Mouse (Mus musculus): ENCODE results near the gene Twf2. TPM values are rescaled to one million over a fixed set of nuclear protein-coding genes. Genes with fewer than 3 reads are reported as not detected.

Twf2 gene
- polyA plus RNA-seq, 1 experiment from 2014 or later, result 56.6 TPM

DNA sequence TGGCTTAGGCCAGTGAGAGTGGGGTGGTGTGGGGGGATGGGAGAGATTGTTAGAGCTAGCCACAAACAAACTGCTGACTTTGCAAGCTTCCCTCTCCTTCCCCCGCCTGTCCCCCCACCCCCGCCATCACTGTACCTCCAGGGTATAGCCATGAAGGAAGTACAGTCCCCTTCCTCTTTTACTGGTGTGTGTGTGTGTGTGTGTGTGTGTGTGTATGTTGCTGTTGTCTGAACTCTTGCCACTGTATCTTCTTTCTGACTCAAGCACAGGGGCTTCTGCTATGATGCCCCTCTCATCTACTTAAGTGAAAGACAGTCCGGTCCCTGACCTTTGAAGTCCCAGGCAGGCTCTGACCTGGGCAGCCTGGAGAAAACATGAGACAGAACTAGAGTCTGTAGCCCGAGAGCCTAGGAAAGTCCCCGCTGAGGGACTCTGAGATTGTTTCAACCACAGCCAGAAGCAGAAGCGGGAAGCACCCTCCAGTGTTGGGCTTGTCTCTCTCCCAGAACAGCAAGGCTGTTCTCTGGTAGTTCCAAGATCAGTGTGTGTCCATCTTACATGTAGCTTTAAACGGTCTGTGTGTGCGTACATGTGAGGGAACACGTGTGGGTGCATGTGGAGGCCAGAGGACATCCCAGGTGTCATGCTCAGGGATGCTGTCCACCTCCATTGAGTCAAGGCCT is 27.3 kb downstream of the Twf2 start:
- ATAC-seq, result no peak
- Histone ChIP-seq H3K9me3 (ENCODE audit: control insufficient read depth, low read length) (no peaks in the 10 kb centered on the region), H3K4me3 (replicated peaks; ENCODE audit: low read length) (no peak overlapping the region), H3K9ac (replicated peaks; ENCODE audit: low read depth, low read length) (no peak overlapping the region), H3K27ac (ENCODE audit: low read length) (no peak overlapping the region), H3K4me1 (replicated peaks; ENCODE audit: control insufficient read depth, insufficient read depth, low read length) (peaks cover 8% of the 10 kb centered on the region), H3K36me3 (ENCODE audit: control insufficient read depth, insufficient read depth) (peaks cover 11% of the 10 kb centered on the region), H3K27me3 (replicated peaks; ENCODE audit: control insufficient read depth, insufficient read depth, low read length) (peaks cover 2% of the 10 kb centered on the region; the same call in 1 of the 2 replicates), H3K4me2 (ENCODE audit: low read length) (no peak overlapping the region)
- 83% methylated on average over 8 of the region's 9 CpGs for whole genome bisulfite sequencing

DNA sequence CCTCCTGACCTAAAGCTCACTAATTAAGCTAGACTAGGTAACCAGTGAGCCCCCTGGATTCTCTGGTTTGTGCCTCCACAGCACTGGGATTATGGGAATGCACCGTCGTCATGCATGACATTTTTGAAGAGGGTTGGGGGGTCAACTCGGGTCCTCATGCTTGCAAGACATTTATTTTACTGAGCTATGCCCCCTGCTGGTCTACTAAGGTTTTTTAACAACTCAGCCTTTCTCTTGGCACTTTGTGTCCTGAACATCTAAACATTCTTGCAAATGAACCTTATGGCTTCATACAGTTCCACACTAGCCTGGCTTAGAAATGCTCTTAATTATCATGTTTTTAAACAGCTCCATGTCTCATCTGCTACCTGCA is 27.8 kb downstream of the Twf2 start:
- Histone ChIP-seq H3K4me3 (replicated peaks; ENCODE audit: low read length) (no peak overlapping the region), H3K27ac (ENCODE audit: low read length) (no peak overlapping the region), H3K4me2 (ENCODE audit: low read length) (no peak overlapping the region), H3K9me3 (ENCODE audit: control insufficient read depth, low read length) (no peaks in the 10 kb centered on the region), H3K27me3 (replicated peaks; ENCODE audit: control insufficient read depth, insufficient read depth, low read length) (0 out of 2 replicates have a peak, but pooled peaks cover 2% of the 10 kb centered on the region), H3K4me1 (replicated peaks; ENCODE audit: control insufficient read depth, insufficient read depth, low read length) (peaks cover 8% of the 10 kb centered on the region), H3K36me3 (ENCODE audit: control insufficient read depth, insufficient read depth) (peaks cover 12% of the 10 kb centered on the region), H3K9ac (replicated peaks; ENCODE audit: low read depth, low read length) (no peak overlapping the region)
- no peak for ATAC-seq
- 59% methylated on average over 3 of the region's 3 CpGs for WGBS

DNA sequence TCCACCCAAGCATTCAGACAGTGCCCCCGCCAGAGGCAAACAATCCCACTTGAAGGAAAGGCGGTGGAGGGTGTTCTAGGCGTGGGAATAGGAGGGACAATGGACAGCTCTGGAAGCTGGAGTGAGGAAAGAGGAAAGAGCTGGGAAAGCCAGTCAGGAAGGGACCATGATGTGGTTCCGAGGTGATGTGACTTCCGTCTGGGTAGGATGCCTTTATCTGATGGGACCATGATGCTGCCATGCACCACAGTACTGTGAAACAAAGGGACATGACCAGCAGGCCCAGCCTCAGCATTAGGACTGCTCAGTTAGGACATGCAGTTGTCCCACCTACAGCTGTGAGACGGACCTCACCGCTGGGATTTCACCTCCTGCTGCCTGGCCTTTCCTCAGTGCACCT is 28.3 kb downstream of the Twf2 start:
- Histone ChIP-seq H3K27ac (ENCODE audit: low read length) (no peak overlapping the region), H3K36me3 (ENCODE audit: control insufficient read depth, insufficient read depth) (peaks cover 15% of the 10 kb centered on the region)

DNA sequence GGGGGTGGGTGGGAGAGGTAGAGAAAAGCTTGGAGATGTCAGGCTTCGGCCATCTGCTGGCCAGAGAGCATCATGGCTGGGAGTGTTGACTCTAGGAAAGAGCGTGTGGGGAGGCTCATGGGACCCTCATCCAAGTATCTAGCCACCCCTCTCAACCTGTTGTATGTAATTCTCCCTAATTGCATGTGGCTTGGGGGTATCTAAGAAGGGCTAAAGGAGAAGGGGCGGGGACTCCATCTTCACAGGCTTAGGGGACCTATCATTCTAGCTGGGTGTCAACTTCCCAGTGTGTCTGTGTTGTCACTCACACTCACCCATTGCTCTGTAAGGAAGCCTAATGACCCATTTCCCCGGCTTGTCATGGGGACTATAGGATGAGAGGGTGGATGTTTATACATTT is 28.9 kb downstream of the Twf2 start:
- WGBS, result 89% methylated on average over 4 of the region's 4 CpGs
- no peak for ATAC-seq
- H3K4me3 ChIP-seq (replicated peaks; ENCODE audit: low read length), result no peak overlapping the region
- H3K27ac ChIP-seq (ENCODE audit: low read length), result no peak overlapping the region
- H3K4me2 ChIP-seq (ENCODE audit: low read length), result no peak overlapping the region
- H3K9ac ChIP-seq (replicated peaks; ENCODE audit: low read depth, low read length), result no peak overlapping the region
- H3K4me1 ChIP-seq (replicated peaks; ENCODE audit: control insufficient read depth, insufficient read depth, low read length), result no peaks in the 10 kb centered on the region
- H3K27me3 ChIP-seq (replicated peaks; ENCODE audit: control insufficient read depth, insufficient read depth, low read length), result no peaks in the 10 kb centered on the region
- H3K36me3 ChIP-seq (ENCODE audit: control insufficient read depth, insufficient read depth), result peaks cover 19% of the 10 kb centered on the region
- H3K9me3 ChIP-seq (ENCODE audit: control insufficient read depth, low read length), result no peaks in the 10 kb centered on the region

More for the DNA sequence above, 28.3 kb downstream of the Twf2 start:
- H3K4me3 ChIP-seq (replicated peaks; ENCODE audit: low read length), result no peak overlapping the region
- no peaks in the 10 kb centered on the region for H3K9me3 ChIP-seq (ENCODE audit: control insufficient read depth, low read length)
- 76% methylated on average over 7 of the region's 7 CpGs for WGBS
- 0 out of 2 replicates have a peak, but pooled peaks cover 2% of the 10 kb centered on the region for H3K27me3 ChIP-seq (replicated peaks; ENCODE audit: control insufficient read depth, insufficient read depth, low read length)
- H3K9ac ChIP-seq (replicated peaks; ENCODE audit: low read depth, low read length), result no peak overlapping the region
- peaks cover 4% of the 10 kb centered on the region for H3K4me1 ChIP-seq (replicated peaks; ENCODE audit: control insufficient read depth, insufficient read depth, low read length)
- no peak overlapping the region for H3K4me2 ChIP-seq (ENCODE audit: low read length)
- ATAC-seq, result no peak

DNA sequence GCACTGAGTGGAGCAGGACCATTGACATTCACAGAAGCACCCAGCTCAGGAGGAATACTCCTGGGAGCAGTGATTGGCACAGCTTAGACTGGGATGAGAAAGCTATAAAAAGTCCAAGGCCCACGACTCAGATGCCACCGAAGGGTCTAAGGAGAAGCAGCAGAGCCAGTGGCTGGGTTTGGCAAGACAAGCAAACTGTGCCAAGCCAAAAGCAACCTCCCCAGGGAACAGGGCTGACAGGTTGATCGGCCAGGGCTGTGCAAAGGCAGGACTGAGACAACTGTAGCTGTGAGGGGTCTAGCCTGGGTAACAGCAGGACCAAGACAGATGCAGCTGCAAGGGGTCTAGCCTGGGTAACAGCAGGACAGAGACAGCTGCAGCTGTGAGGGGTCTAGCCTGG is 30.0 kb downstream of the Twf2 start:
- no peaks in the 10 kb centered on the region for H3K27me3 ChIP-seq (replicated peaks; ENCODE audit: control insufficient read depth, insufficient read depth, low read length)
- ATAC-seq, result no peak
- no peak overlapping the region for H3K4me3 ChIP-seq (replicated peaks; ENCODE audit: low read length)
- H3K9ac ChIP-seq (replicated peaks; ENCODE audit: low read depth, low read length), result no peak overlapping the region
- no peaks in the 10 kb centered on the region for H3K9me3 ChIP-seq (ENCODE audit: control insufficient read depth, low read length)
- no peaks in the 10 kb centered on the region for H3K4me1 ChIP-seq (replicated peaks; ENCODE audit: control insufficient read depth, insufficient read depth, low read length)
- 90% methylated on average over 3 of the region's 3 CpGs for WGBS
- no peak overlapping the region for H3K27ac ChIP-seq (ENCODE audit: low read length)
- H3K36me3 ChIP-seq (ENCODE audit: control insufficient read depth, insufficient read depth), result peaks cover 19% of the 10 kb centered on the region
- no peak overlapping the region for H3K4me2 ChIP-seq (ENCODE audit: low read length)

DNA sequence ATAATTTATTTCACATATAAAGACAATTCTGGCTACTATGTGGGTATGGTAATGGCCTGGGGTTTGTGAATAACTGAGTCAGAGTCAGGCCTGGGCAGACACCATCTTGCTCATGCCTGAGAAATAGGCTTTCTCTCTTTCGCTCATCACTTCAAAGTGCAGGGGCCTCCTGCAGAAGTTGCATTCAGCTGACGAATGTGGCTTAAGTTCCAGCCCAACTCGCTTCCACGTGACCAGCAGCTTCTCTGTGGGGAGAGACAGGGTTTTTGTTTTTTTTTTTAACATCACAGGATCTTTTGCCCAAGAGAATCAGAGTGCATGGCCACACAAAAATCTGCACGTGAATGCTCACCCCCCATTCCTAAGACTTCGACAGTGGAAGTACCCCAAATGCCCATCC is 31.0 kb downstream of the Twf2 start:
- H3K27ac ChIP-seq (ENCODE audit: low read length), result no peak overlapping the region
- no peak overlapping the region for H3K4me2 ChIP-seq (ENCODE audit: low read length)
- H3K9ac ChIP-seq (replicated peaks; ENCODE audit: low read depth, low read length), result no peak overlapping the region
- no peak for ATAC-seq
- H3K4me3 ChIP-seq (replicated peaks; ENCODE audit: low read length), result no peak overlapping the region
- peaks cover 27% of the 10 kb centered on the region for H3K36me3 ChIP-seq (ENCODE audit: control insufficient read depth, insufficient read depth)
- WGBS, result 82% methylated on average over 6 of the region's 6 CpGs
- H3K27me3 ChIP-seq (replicated peaks; ENCODE audit: control insufficient read depth, insufficient read depth, low read length), result no peaks in the 10 kb centered on the region
- no peaks in the 10 kb centered on the region for H3K4me1 ChIP-seq (replicated peaks; ENCODE audit: control insufficient read depth, insufficient read depth, low read length)
- no peaks in the 10 kb centered on the region for H3K9me3 ChIP-seq (ENCODE audit: control insufficient read depth, low read length)

DNA sequence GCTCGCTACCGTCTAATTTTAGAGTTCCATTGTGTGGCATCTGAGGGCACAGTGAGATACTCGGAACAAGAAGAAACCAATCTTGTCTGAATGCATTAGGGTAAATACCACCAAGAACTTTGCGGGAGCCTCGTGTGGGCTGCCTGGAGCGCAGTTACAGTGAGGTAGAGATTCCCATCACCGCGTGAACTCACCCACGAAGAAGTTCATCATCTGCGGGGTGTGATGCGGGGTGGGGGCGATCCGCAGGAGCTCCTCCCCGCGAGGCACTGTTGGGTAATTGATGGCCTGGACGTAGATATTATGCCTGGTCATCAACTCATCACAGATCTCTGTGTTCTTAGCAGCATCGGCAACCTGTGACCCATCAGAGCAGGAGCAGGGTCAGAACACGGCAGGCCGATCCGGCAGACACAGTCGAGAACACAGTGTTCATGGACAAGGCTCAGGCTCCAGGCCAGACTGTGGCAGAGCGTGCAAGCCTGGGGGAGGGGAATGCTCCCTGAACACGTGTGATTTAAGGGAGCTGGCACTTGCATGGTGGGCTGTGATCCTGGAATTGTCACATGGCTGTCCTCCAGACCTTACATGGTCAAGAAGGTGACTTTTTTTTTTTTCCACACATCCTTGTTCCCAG is 32.4 kb downstream of the Twf2 start:
- Histone ChIP-seq H3K4me2 (ENCODE audit: low read length) (no peak overlapping the region), H3K4me1 (replicated peaks; ENCODE audit: control insufficient read depth, insufficient read depth, low read length) (no peaks in the 10 kb centered on the region), H3K4me3 (replicated peaks; ENCODE audit: low read length) (no peak overlapping the region), H3K36me3 (ENCODE audit: control insufficient read depth, insufficient read depth) (peaks cover 29% of the 10 kb centered on the region), H3K27me3 (replicated peaks; ENCODE audit: control insufficient read depth, insufficient read depth, low read length) (no peaks in the 10 kb centered on the region), H3K9ac (replicated peaks; ENCODE audit: low read depth, low read length) (no peak overlapping the region), H3K27ac (ENCODE audit: low read length) (no peak overlapping the region), H3K9me3 (ENCODE audit: control insufficient read depth, low read length) (no peaks in the 10 kb centered on the region)
- ATAC-seq, result no peak
- 93% methylated on average over 23 of the region's 23 CpGs for WGBS

DNA sequence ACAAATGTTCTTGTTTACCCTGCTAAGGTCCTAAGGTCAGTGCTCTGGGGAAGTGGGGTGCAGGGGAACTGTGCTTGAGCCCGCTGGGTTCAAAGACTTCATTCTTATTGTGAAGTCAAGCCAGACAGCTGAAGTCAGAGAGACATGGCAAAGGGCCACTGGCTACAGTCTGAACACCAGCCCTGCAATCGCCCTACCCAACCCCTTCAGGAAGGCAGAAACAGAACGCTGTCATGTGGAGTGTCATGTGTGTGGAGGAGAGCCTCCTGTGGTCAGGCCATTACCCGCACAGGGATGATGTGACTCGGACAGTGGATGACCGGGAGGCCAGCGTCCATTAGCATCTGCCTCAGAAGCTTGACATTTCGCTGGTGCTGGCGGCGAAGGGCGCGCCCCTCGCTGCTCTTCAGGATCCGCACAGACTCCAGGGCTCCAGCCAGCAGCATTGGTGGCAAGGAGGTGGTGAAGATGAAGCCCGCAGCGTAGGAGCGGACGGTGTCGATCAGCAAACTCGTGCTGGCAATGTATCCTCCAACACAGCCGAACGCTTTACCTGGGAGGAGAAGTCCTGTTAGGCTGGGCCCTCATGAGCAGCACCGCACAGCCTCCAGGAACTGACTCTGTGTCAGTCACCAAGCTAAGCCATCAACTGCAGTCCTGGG is 33.4 kb downstream of the Twf2 start:
- ATAC-seq, result no peak
- H3K27me3 ChIP-seq (replicated peaks; ENCODE audit: control insufficient read depth, insufficient read depth, low read length), result no peaks in the 10 kb centered on the region
- WGBS, result 95% methylated on average over 23 of the region's 23 CpGs
- H3K4me2 ChIP-seq (ENCODE audit: low read length), result no peak overlapping the region
- H3K4me1 ChIP-seq (replicated peaks; ENCODE audit: control insufficient read depth, insufficient read depth, low read length), result no peaks in the 10 kb centered on the region
- H3K27ac ChIP-seq (ENCODE audit: low read length), result no peak overlapping the region
- peaks cover 35% of the 10 kb centered on the region for H3K36me3 ChIP-seq (ENCODE audit: control insufficient read depth, insufficient read depth)
- no peak overlapping the region for H3K9ac ChIP-seq (replicated peaks; ENCODE audit: low read depth, low read length)
- H3K4me3 ChIP-seq (replicated peaks; ENCODE audit: low read length), result no peak overlapping the region
- no peaks in the 10 kb centered on the region for H3K9me3 ChIP-seq (ENCODE audit: control insufficient read depth, low read length)

DNA sequence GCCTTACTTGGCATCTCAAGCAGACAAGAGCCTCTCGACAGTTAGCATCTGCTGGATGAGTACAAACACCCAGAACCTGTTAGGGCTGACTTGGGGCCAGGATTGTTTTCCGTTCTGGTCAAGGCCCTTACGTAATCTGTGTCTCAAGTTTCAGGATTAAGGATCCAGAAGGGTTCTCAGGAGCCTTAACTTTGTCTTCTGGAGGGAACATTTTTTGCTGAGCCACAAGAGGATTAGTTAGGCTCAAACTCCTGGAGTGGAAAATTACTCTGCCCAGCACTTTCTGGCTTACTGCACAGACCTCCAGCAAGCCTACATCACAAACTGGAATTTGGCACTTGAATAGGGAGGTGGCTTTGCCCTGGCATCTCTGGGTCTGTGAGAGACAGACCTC is 33.9 kb downstream of the Twf2 start:
- Histone ChIP-seq H3K4me2 (ENCODE audit: low read length) (no peak overlapping the region), H3K9ac (replicated peaks; ENCODE audit: low read depth, low read length) (no peak overlapping the region), H3K4me3 (replicated peaks; ENCODE audit: low read length) (no peak overlapping the region), H3K27ac (ENCODE audit: low read length) (no peak overlapping the region), H3K27me3 (replicated peaks; ENCODE audit: control insufficient read depth, insufficient read depth, low read length) (no peaks in the 10 kb centered on the region), H3K4me1 (replicated peaks; ENCODE audit: control insufficient read depth, insufficient read depth, low read length) (no peaks in the 10 kb centered on the region), H3K9me3 (ENCODE audit: control insufficient read depth, low read length) (no peaks in the 10 kb centered on the region), H3K36me3 (ENCODE audit: control insufficient read depth, insufficient read depth) (peaks cover 38% of the 10 kb centered on the region)
- WGBS, result 77% methylated on average over 3 of the region's 3 CpGs
- no peak for ATAC-seq

Data from forebrain, embryonic 16.5 days (tissue).